9 mouse cellular contexts compared by ENCODE assay signal in genomic region chr4:140033394-140033793, GRCm38 (mm10).
DNase-seq lines count a peak whose midpoint lies in the region; ATAC-seq and TF ChIP-seq lines count a peak whose summit lies in the region.
"Had no signal": no experiment of that assay in that cellular context is flagged by ENCODE, and none has a peak within 500 bp of the region (broad histone marks: within the 10 kb centered on the region; RNA-seq: fewer than 3 reads in every experiment).

No protein-coding gene starts in this region.

- no peak overlapping the region for H3K4me2 ChIP-seq in neural tube, embryonic 11.5 days (ENCODE audit: low read depth)
- H3K4me2 ChIP-seq in forebrain, embryonic 15.5 days (replicated peaks), result no peak overlapping the region
- H3K4me2 ChIP-seq: heart, embryonic 13.5 days had no signal

- no peaks in the 10 kb centered on the region for H3K27me3 ChIP-seq in neural tube, embryonic 11.5 days (ENCODE audit: control insufficient read depth, insufficient read depth, low read length)
- H3K27me3 ChIP-seq in forebrain, embryonic 15.5 days, result no peaks in the 10 kb centered on the region

- no peak overlapping the region for H3K27ac ChIP-seq in gastrocnemius, adult 2 months
- H3K27ac ChIP-seq in neural tube, embryonic 11.5 days (ENCODE audit: low read depth, low read length), result no peak overlapping the region
- H3K27ac ChIP-seq in forebrain, embryonic 15.5 days (replicated peaks), result no peak overlapping the region
- H3K27ac ChIP-seq: heart, embryonic 13.5 days had no signal

- intact Hi-C loops in gastrocnemius, adult 2 months (cut with DNase I), result no loop called here

- H3K9me3 ChIP-seq in neural tube, embryonic 11.5 days (ENCODE audit: control insufficient read depth, low read length), result no peaks in the 10 kb centered on the region
- H3K9me3 ChIP-seq in forebrain, embryonic 15.5 days, result no peaks in the 10 kb centered on the region
- H3K9me3 ChIP-seq: heart, embryonic 13.5 days had no signal

- DNase-seq in gastrocnemius, adult 2 months, result peak; percentile 49
- DNase-seq in gastrocnemius, adult 8-10 months (ENCODE audit: low spot score in 2 of 2), result no peak
- DNase-seq in ovary, postnatal 36 days (ENCODE audit: low spot score), result peak; percentile 40
- DNase-seq in ovary, adult 18-20 months (ENCODE audit: low spot score), result no peak
- DNase-seq in cerebellum, adult 11-12 months, result peak; percentile 61
- DNase-seq in kidney, postnatal 10 days, result peak; percentile 61
- peak; percentile 68 for DNase-seq in neural tube, embryonic 11.5 days (ENCODE audit: low spot score)

- H3K36me3 ChIP-seq in neural tube, embryonic 11.5 days (ENCODE audit: control insufficient read depth, insufficient read depth, low read length), result no peaks in the 10 kb centered on the region
- no peaks in the 10 kb centered on the region for H3K36me3 ChIP-seq in forebrain, embryonic 15.5 days
- H3K36me3 ChIP-seq: heart, embryonic 13.5 days had no signal

- TF ChIP-seq CTCF in gastrocnemius, adult 2 months (IDR thresholded peaks at IDR 0.05), result peak; percentile 84

- no peak overlapping the region for H3K9ac ChIP-seq in neural tube, embryonic 11.5 days (ENCODE audit: low read length)
- no peak overlapping the region for H3K9ac ChIP-seq in forebrain, embryonic 15.5 days (replicated peaks)
- H3K9ac ChIP-seq: heart, embryonic 13.5 days had no signal

- H3K4me3 ChIP-seq in gastrocnemius, adult 2 months, result no peak overlapping the region
- H3K4me3 ChIP-seq in neural tube, embryonic 11.5 days (ENCODE audit: low read depth, low read length), result no peak overlapping the region
- H3K4me3 ChIP-seq in forebrain, embryonic 15.5 days, result no peak overlapping the region
- H3K4me3 ChIP-seq: heart, embryonic 13.5 days had no signal

- no peak for ATAC-seq in neural tube, embryonic 11.5 days (ENCODE audit: insufficient read depth, low FRiP score, low TSS enrichment)
- no peak for ATAC-seq in forebrain, embryonic 15.5 days (replicated peaks)

- H3K4me1 ChIP-seq in neural tube, embryonic 11.5 days (ENCODE audit: control insufficient read depth, insufficient read depth, low read length), result peaks cover 19% of the 10 kb centered on the region
- H3K4me1 ChIP-seq in forebrain, embryonic 15.5 days, result peaks cover 37% of the 10 kb centered on the region

- 40% methylated on average over 7 of the region's 7 CpGs for WGBS in neural tube, embryonic 11.5 days
- 37% methylated on average over 7 of the region's 7 CpGs for WGBS in forebrain, embryonic 15.5 days

Comparison
In these comparisons a context has a peak if more than half of its experiments do, and no peak if none do; other contexts are left out.
1. DNase-seq: peak in gastrocnemius, adult 2 months (single experiment), ovary, postnatal 36 days (single experiment), cerebellum, adult 11-12 months (single experiment), kidney, postnatal 10 days (single experiment) and neural tube, embryonic 11.5 days (single experiment); none in gastrocnemius, adult 8-10 months (0 of 2) and ovary, adult 18-20 months (single experiment).